Mouse (Mus musculus) limb, embryonic 14.5 days (tissue): ENCODE data around the gene Rrbp1. TPM values are rescaled to one million over a fixed set of nuclear protein-coding genes. Genes with fewer than 3 reads are reported as not detected.

ENCODE experiments used
- ATAC-seq: fragments of 200-750 bp; cut with Nextera tagmentation; 2 replicates; pipeline ENCODE4 v1.8.0; 2017; ENCODE audit warnings: low read depth, moderate number of reproducible peaks, moderate TSS enrichment; ENCODE audit not compliant: low FRiP score
- DNase-seq: peaks from one replicate; pipeline ENCODE4 v3.0.0-alpha.2; 2015; ENCODE audit warnings: low spot score
- H3K27ac ChIP-seq: fragments of 300-500 bp; sonication (generic); replicated peaks from 2 replicates; pipeline ENCODE4 v1.5.1; 2014; ENCODE audit warnings: low read depth, mild to moderate bottlenecking, low read length, moderate library complexity, mixed read lengths
- H3K27me3 ChIP-seq: fragments of 300-500 bp; sonication (generic); 2 replicates; pipeline ENCODE4 v1.6.1; 2014; ENCODE audit warnings: low read length, mixed read lengths; ENCODE audit not compliant: control insufficient read depth, insufficient read depth
- H3K36me3 ChIP-seq: fragments of 300-500 bp; sonication (generic); 2 replicates; pipeline ENCODE4 v1.6.1; 2014; ENCODE audit warnings: mild to moderate bottlenecking, low read length, moderate library complexity, mixed read lengths; ENCODE audit not compliant: control insufficient read depth, insufficient read depth
- H3K4me1 ChIP-seq: fragments of 300-500 bp; sonication (generic); 2 replicates; pipeline ENCODE4 v1.6.1; 2014; ENCODE audit warnings: antibody characterized with exemption, low read length, mixed read lengths; ENCODE audit not compliant: control insufficient read depth, insufficient read depth
- H3K4me2 ChIP-seq: fragments of 300-500 bp; sonication (generic); replicated peaks from 2 replicates; pipeline ENCODE4 v1.6.1; 2014; ENCODE audit warnings: low read depth, mild to moderate bottlenecking, low read length, moderate library complexity; ENCODE audit not compliant: severe bottlenecking
- H3K4me3 ChIP-seq: fragments of 300-500 bp; sonication (generic); replicated peaks from 2 replicates; pipeline ENCODE4 v1.5.1; 2014; ENCODE audit warnings: low read length
- H3K9ac ChIP-seq: fragments of 300-500 bp; sonication (generic); 2 replicates; pipeline ENCODE4 v1.6.1; 2014; ENCODE audit warnings: mild to moderate bottlenecking, low read depth, low read length, moderate library complexity; ENCODE audit not compliant: severe bottlenecking
- H3K9me3 ChIP-seq: fragments of 300-500 bp; sonication (generic); 2 replicates; pipeline ENCODE4 v1.6.1; 2016; ENCODE audit warnings: low read length; ENCODE audit not compliant: control insufficient read depth
- POLR2A ChIP-seq: fragments of 200-500 bp; IDR thresholded peaks from 2 replicates; pipeline ENCODE4 v1.8.0; 2012; ENCODE audit warnings: inconsistent platforms, mild to moderate bottlenecking, moderate library complexity, borderline replicate concordance; ENCODE audit not compliant: insufficient read depth, insufficient read length; ENCODE audit errors: extremely low read depth
- WGBS: fragments of 180-500 bp; shearing (Covaris S2); extraction: QIAGEN DNeasy Blood & Tissue Kit; methylation state at CpG from one replicate; pipeline ENCODE4 v1.1.7; 2014; 5-methylcytosine and 5-hydroxymethylcytosine counted together
- polyA plus RNA-seq, 2 experiments: library from polyadenylated mRNA; depleted of rRNA in 1 of 2; stranded (reverse) in 1 of 2; unstranded in 1 of 2; fragments of >200 nt; fragmentation: Nextera tagmentation in 1 of 2; extraction: Ambion mirVana in 1 of 2; gene quantifications; 2 replicates each; pipeline versions ENCODE4 v1.2.1 to v1.2.3; 2012 to 2014

Rrbp1 gene
- polyA plus RNA-seq, 2 experiments, result 200 to 325 TPM

GRCm38 (mm10) chr2:144046916-144047315, 35.9 kb upstream of the Rrbp1 start:
- TF ChIP-seq POLR2A, result no peak
- WGBS, result 72% methylated on average over 11 of the region's 11 CpGs
- H3K4me2 ChIP-seq, result no peak overlapping the region
- no peak for ATAC-seq
- H3K27me3 ChIP-seq, result no peaks in the 10 kb centered on the region
- H3K27ac ChIP-seq, result no peak overlapping the region
- no peaks in the 10 kb centered on the region for H3K4me1 ChIP-seq
- H3K9ac ChIP-seq, result no peak overlapping the region
- H3K9me3 ChIP-seq, result peaks cover 16% of the 10 kb centered on the region
- no peak for DNase-seq
- H3K4me3 ChIP-seq, result no peak overlapping the region
- H3K36me3 ChIP-seq, result no peaks in the 10 kb centered on the region

- H3K4me3 ChIP-seq, result no peak overlapping the region
- H3K4me2 ChIP-seq, result no peak overlapping the region
- no peaks in the 10 kb centered on the region for H3K36me3 ChIP-seq
- H3K27ac ChIP-seq, result no peak overlapping the region
- TF ChIP-seq POLR2A, result no peak
- ATAC-seq, result no peak
- no peak for DNase-seq
- H3K27me3 ChIP-seq, result no peaks in the 10 kb centered on the region
- WGBS, result 65% methylated on average over 5 of the region's 5 CpGs
- H3K9me3 ChIP-seq, result peaks cover 20% of the 10 kb centered on the region
- H3K9ac ChIP-seq, result no peak overlapping the region
- H3K4me1 ChIP-seq, result no peaks in the 10 kb centered on the region
Measured at GRCm38 (mm10) chr2:144045756-144046560, 34.9 kb upstream of the Rrbp1 start.

- ATAC-seq (no peak), DNase-seq (no peak)
- Histone ChIP-seq H3K27ac (no peak overlapping the region), H3K4me1 (no peaks in the 10 kb centered on the region), H3K4me3 (no peak overlapping the region), H3K27me3 (no peaks in the 10 kb centered on the region), H3K9me3 (peaks cover 20% of the 10 kb centered on the region), H3K9ac (no peak overlapping the region), H3K36me3 (no peaks in the 10 kb centered on the region), H3K4me2 (no peak overlapping the region)
- TF ChIP-seq POLR2A, result no peak
- 76% methylated on average over 6 of the region's 6 CpGs for WGBS
Measured at GRCm38 (mm10) chr2:144044726-144045125, 33.7 kb upstream of the Rrbp1 start.

- no peak for ATAC-seq
Measured at GRCm38 (mm10) chr2:144032664-144033063, 21.6 kb upstream of the Rrbp1 start, which contains the start of gene Banf2. Gene Banf2, plus strand, starts transcription at chr2:144033059.

GRCm38 (mm10) chr2:144030791-144031190, 19.7 kb upstream of the Rrbp1 start:
- no peaks in the 10 kb centered on the region for H3K27me3 ChIP-seq
- 83% methylated on average over 7 of the region's 7 CpGs for WGBS
- ATAC-seq (no peak), DNase-seq (no peak)
- no peaks in the 10 kb centered on the region for H3K4me1 ChIP-seq
- H3K9me3 ChIP-seq, result no peaks in the 10 kb centered on the region
- no peaks in the 10 kb centered on the region for H3K36me3 ChIP-seq
- no peak overlapping the region for H3K4me2 ChIP-seq
- no peak overlapping the region for H3K4me3 ChIP-seq
- no peak for TF ChIP-seq POLR2A
- H3K9ac ChIP-seq, result no peak overlapping the region
- no peak overlapping the region for H3K27ac ChIP-seq

More at GRCm38 (mm10) chr2:144032664-144033063, 21.6 kb upstream of the Rrbp1 start, which contains the start of gene Banf2:
- Histone ChIP-seq H3K4me2 (no peak within 1 kb of the TSS), H3K27me3 (no peaks in the 10 kb centered on the region), H3K9ac (no peak within 1 kb of the TSS), H3K27ac (no peak within 1 kb of the TSS), H3K4me3 (no peak within 1 kb of the TSS), H3K4me1 (no peaks in the 10 kb centered on the region), H3K36me3 (no peaks in the 10 kb centered on the region), H3K9me3 (no peaks in the 10 kb centered on the region)
- TF ChIP-seq POLR2A, result no peak
- WGBS, result 78% methylated on average over 2 of the region's 2 CpGs
- DNase-seq, result no peak
